Mouse (Mus musculus) erythroblast, embryonic 14.5 days (primary cell): Measurements from ENCODE around the gene Olfr777. TPM values are rescaled to one million over a fixed set of nuclear protein-coding genes. Genes with fewer than 3 reads are reported as not detected.
"Not testable (repeated sequence)": the region's sequence is repeated elsewhere in the genome, so short reads cannot be mapped to it uniquely, and the experiment has no call there.

ENCODE experiments used
- H3K27me3 ChIP-seq: 2 replicates; pipeline ENCODE4 v1.6.1; 2012; ENCODE audit warnings: inconsistent platforms; ENCODE audit not compliant: control insufficient read depth
- H3K36me3 ChIP-seq: 2 replicates; pipeline ENCODE4 v1.6.1; 2012; ENCODE audit warnings: mild to moderate bottlenecking, inconsistent platforms; ENCODE audit not compliant: control insufficient read depth
- H3K4me1 ChIP-seq: 2 replicates; pipeline ENCODE4 v1.6.1; 2012; ENCODE audit warnings: inconsistent platforms; ENCODE audit not compliant: control insufficient read depth
- H3K4me3 ChIP-seq: replicated peaks from 2 replicates; pipeline ENCODE3; 2012; ENCODE audit warnings: moderate library complexity, mild to moderate bottlenecking, inconsistent platforms
- H3K9me3 ChIP-seq: 2 replicates; pipeline ENCODE4 v1.6.1; 2012; ENCODE audit warnings: low read length, inconsistent platforms, mixed read lengths; ENCODE audit not compliant: control insufficient read depth
- GATA1 ChIP-seq: IDR thresholded peaks from 2 replicates; pipeline ENCODE4 v1.6.1; 2012; ENCODE audit warnings: low read length, inconsistent platforms, mixed read lengths
- TAL1 ChIP-seq: IDR thresholded peaks from 3 replicates; pipeline ENCODE4 v1.6.1; 2012; ENCODE audit warnings: low read length, inconsistent platforms, mixed read lengths
- polyA plus RNA-seq: library from polyadenylated mRNA; stranded (reverse); fragments of >175 nt; gene quantifications from 2 replicates; pipeline ENCODE4 v1.2.3, GENCODE M21; 2012

Olfr777 gene
- 0.04 TPM in 1 of 2 replicates, not detected in the other for polyA plus RNA-seq

DNA sequence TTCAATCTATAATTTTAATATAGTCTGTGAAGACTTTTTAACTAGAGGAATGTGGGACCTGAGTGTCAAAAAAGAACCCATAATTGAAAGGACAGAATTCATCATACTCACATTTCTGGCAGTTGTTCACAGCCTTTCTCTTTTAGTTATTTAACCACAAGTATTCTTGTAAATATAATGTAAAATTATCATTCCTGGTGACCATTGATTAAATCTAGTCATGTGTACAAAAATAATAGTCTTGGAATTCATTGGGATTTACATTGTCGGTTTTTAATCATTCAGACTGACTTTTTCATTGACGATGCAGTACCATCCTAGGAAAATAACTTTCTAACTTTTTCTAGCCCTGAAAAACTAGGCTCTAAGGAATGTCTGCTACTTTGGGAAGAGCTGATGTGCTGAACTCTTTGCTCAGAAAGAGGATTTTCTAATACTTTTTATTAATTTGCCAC lies at the start of gene Olfr777:
Gene Olfr777, minus strand, starts transcription at position 405 of the 455 bp plus-strand sequence.
- Histone ChIP-seq H3K36me3 (no peaks in the 10 kb centered on the region), H3K4me3 (no peak within 1 kb of the TSS), H3K27me3 (no peaks in the 10 kb centered on the region), H3K9me3 (0 out of 2 replicates have a peak, but pooled peaks cover 3% of the 10 kb centered on the region), H3K4me1 (no peaks in the 10 kb centered on the region)
- TF ChIP-seq TAL1 = no peak
- no peak for TF ChIP-seq GATA1

DNA sequence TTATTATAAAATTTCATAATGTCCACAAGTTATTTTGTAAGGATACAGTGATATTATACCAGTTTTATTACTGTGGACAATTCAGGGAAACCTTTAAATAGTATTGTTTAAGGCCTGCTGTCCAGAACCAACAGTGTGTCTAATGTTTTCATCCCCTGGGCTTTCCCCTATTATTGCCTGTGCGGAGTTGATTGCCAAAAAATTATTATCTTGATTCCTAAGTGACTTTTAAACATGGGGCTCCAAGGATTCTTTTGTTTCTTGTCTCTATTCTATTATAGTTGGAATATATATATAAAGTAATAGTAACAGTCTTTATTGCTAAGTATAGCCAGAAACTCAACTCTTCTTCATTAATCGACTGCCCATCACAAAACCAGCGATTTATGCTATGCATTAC lies 46.5 kb upstream of the Olfr777 start, which contains the start of gene Olfr780:
Gene Olfr780, plus strand, starts transcription at position 301 of the 400 bp plus-strand sequence.
- Histone ChIP-seq H3K4me3 (no peak within 1 kb of the TSS), H3K27me3 (no peaks in the 10 kb centered on the region), H3K36me3 (no peaks in the 10 kb centered on the region), H3K9me3 (0 out of 2 replicates have a peak, but pooled peaks cover 2% of the 10 kb centered on the region), H3K4me1 (no peaks in the 10 kb centered on the region)
- TF ChIP-seq GATA1 = no peak
- TF ChIP-seq TAL1 = no peak

DNA sequence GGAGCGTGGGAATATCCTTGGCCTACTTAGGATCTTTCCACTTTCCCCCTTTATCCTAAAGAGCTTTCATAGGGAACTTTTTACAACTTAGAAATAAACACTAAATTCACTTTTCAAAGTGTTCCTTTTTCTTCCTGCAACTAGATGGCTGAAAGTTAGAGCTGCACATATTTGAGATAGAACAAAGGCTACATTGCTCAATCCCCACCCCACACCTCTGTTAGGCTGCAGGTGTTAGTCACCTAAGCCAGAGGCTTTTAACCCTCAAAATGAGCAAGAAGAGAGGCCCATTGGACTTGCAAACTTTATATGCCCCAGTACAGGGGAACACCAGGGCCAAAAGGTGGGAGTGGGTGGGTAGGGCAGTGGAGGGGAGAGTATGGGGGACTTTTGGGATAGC lies 42.2 kb upstream of the Olfr777 start:
- not testable (repeated sequence) for H3K4me3 ChIP-seq, H3K4me1 ChIP-seq, H3K9me3 ChIP-seq, H3K36me3 ChIP-seq, H3K27me3 ChIP-seq

DNA sequence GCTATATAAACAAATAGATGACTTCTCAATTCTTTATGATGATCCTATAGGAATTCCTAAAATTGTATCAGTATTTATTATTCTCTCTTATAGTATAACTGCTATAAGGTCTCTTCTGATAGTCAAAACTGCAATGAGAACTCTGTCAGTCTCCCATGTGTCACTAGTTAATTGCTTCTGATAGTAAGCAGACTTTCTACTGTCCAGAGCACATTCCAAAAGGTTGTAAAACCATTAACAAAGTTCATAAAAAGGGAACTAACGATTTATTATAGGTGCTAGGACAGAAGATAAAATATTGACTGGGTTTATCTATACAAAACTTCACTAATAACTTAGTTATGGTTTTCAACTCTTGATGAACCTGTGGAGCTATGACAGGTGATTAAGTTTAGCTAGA lies 41.7 kb upstream of the Olfr777 start:
- H3K9me3 ChIP-seq, H3K4me3 ChIP-seq, H3K4me1 ChIP-seq, H3K36me3 ChIP-seq, H3K27me3 ChIP-seq: not testable (repeated sequence)

DNA sequence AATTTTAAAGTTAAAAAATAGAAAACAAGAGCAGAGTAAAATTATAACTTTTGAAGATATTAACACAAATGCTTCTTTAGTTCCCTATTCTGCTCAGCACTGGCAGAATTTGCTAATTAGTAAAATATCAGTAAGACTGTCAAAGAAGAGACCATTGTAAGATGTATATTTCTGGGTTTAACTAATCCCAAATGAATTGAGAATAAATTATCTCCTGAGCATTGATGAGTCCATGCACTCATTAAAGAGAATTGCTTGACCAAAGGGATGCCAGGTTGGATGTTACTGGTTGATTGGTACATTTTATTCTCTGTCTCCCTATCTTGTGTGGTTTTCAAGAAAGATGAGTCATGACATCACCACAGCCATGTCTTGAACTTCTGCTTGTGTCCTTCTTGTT lies 12.5 kb downstream of the Olfr777 start, which contains the start of gene Olfr776:
Gene Olfr776, plus strand, starts transcription at position 301 of the 400 bp plus-strand sequence.
- Histone ChIP-seq H3K4me3 (no peak within 1 kb of the TSS), H3K9me3 (peaks cover 5% of the 10 kb centered on the region), H3K36me3 (no peaks in the 10 kb centered on the region), H3K27me3 (no peaks in the 10 kb centered on the region), H3K4me1 (no peaks in the 10 kb centered on the region)
- no peak for TF ChIP-seq TAL1
- no peak for TF ChIP-seq GATA1

DNA sequence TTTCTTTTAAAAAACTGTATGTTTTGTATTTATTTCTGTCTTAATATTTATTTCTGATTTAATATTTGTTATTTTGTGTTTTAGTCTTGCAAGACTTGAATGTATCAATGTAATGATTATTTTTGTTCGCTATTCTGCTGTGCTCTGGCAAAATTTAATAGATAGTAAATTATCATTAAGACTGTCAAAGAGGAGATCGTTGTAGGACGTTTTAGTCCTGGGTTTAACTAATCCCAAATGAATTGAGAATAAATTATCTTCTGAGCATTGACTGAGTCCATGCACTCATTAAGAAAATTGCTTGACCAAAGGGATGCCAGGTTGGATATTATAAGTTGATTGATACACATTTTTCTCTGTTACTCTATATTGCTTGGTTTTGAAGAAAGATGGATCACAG lies 23.2 kb downstream of the Olfr777 start, which contains the start of gene Olfr775:
Gene Olfr775, plus strand, starts transcription at position 301 of the 400 bp plus-strand sequence.
- Histone ChIP-seq H3K36me3 (no peaks in the 10 kb centered on the region), H3K4me3 (no peak within 1 kb of the TSS), H3K9me3 (peaks cover 3% of the 10 kb centered on the region), H3K27me3 (no peaks in the 10 kb centered on the region), H3K4me1 (no peaks in the 10 kb centered on the region)
- TF ChIP-seq GATA1 = no peak
- TF ChIP-seq TAL1 = no peak

GRCm38 (mm10) chr10:129235904-129236303 lies 35.4 kb downstream of the Olfr777 start, which contains the start of gene Olfr774:
Gene Olfr774 (plus strand): TSS chr10:129236204.
- H3K36me3 ChIP-seq = no peaks in the 10 kb centered on the region
- H3K4me3 ChIP-seq = no peak within 1 kb of the TSS
- no peaks in the 10 kb centered on the region for H3K4me1 ChIP-seq
- H3K27me3 ChIP-seq = no peaks in the 10 kb centered on the region
- peaks cover 13% of the 10 kb centered on the region for H3K9me3 ChIP-seq
- TF ChIP-seq GATA1 (no peak), TAL1 (no peak)

- peaks cover 34% of the 10 kb centered on the region for H3K9me3 ChIP-seq
- no peak overlapping the region for H3K4me3 ChIP-seq
- H3K4me1 ChIP-seq = no peaks in the 10 kb centered on the region
- H3K27me3 ChIP-seq = no peaks in the 10 kb centered on the region
- TF ChIP-seq TAL1 (no peak), GATA1 (no peak)
- H3K36me3 ChIP-seq = no peaks in the 10 kb centered on the region
Observed at GRCm38 (mm10) chr10:129230737-129231136, 40.5 kb downstream of the Olfr777 start.

Other genes with a start within 250 kb of the Olfr777 start
- gene Olfr764-ps1, start 231.6 kb downstream of the Olfr777 start, polyA plus RNA-seq = not detected in 2 replicates
- gene Olfr765, start 221.5 kb downstream of the Olfr777 start, polyA plus RNA-seq = not detected in 2 replicates
- not detected in 2 replicates for gene Olfr766-ps1, start 202.5 kb downstream of the Olfr777 start, polyA plus RNA-seq
- gene Olfr767, start 188.6 kb downstream of the Olfr777 start, polyA plus RNA-seq = not detected in 2 replicates
- gene Olfr768, start 172.1 kb downstream of the Olfr777 start, polyA plus RNA-seq = not detected in 2 replicates
- gene Olfr769, start 153.6 kb downstream of the Olfr777 start, polyA plus RNA-seq = not detected in 2 replicates
- gene Olfr770, start 132.5 kb downstream of the Olfr777 start, polyA plus RNA-seq = not detected in 2 replicates
- not detected in 2 replicates for gene Olfr771, start 106.7 kb downstream of the Olfr777 start, polyA plus RNA-seq
- gene Olfr772, start 93.6 kb downstream of the Olfr777 start, polyA plus RNA-seq = not detected in 2 replicates
- gene Olfr773, start 84.1 kb downstream of the Olfr777 start, polyA plus RNA-seq = not detected in 2 replicates
- not detected in 2 replicates for gene Olfr774, start 35.3 kb downstream of the Olfr777 start, polyA plus RNA-seq
- gene Olfr775, start 23.1 kb downstream of the Olfr777 start, polyA plus RNA-seq = 0.01 TPM in 1 of 2 replicates, not detected in the other
- 0.06 TPM in 1 of 2 replicates, not detected in the other for gene Olfr776, start 12.4 kb downstream of the Olfr777 start, polyA plus RNA-seq
- gene Olfr780, start 46.6 kb upstream of the Olfr777 start, polyA plus RNA-seq = not detected in 2 replicates
- gene Olfr781, start 57.4 kb upstream of the Olfr777 start, polyA plus RNA-seq = not detected in 2 replicates
- gene Olfr782, start 77.4 kb upstream of the Olfr777 start, polyA plus RNA-seq = not detected in 2 replicates
- gene Olfr784, start 112.6 kb upstream of the Olfr777 start, polyA plus RNA-seq = not detected in 2 replicates
- gene Olfr785, start 133.9 kb upstream of the Olfr777 start, polyA plus RNA-seq = not detected in 2 replicates
- not detected in 2 replicates for gene Olfr786, start 155.8 kb upstream of the Olfr777 start, polyA plus RNA-seq
- gene Olfr787, start 190.4 kb upstream of the Olfr777 start, polyA plus RNA-seq = not detected in 2 replicates
- not detected in 2 replicates for gene Olfr788, start 199.5 kb upstream of the Olfr777 start, polyA plus RNA-seq
- gene Olfr789, start 213.3 kb upstream of the Olfr777 start, polyA plus RNA-seq = not detected in 2 replicates
- not detected in 2 replicates for gene Olfr790, start 227.0 kb upstream of the Olfr777 start, polyA plus RNA-seq